Mouse (Mus musculus) MN1 (cell line): Measurements from ENCODE around the gene Zfp287.
"Not testable (repeated sequence)": the region's sequence is repeated elsewhere in the genome, so short reads cannot be mapped to it uniquely, and the experiment has no call there.

Experiments
- DNase-seq: peaks from one replicate; pipeline ENCODE4 v3.0.0-alpha.2; 2016; ENCODE audit warnings: low spot score

Zfp287 gene

DNA sequence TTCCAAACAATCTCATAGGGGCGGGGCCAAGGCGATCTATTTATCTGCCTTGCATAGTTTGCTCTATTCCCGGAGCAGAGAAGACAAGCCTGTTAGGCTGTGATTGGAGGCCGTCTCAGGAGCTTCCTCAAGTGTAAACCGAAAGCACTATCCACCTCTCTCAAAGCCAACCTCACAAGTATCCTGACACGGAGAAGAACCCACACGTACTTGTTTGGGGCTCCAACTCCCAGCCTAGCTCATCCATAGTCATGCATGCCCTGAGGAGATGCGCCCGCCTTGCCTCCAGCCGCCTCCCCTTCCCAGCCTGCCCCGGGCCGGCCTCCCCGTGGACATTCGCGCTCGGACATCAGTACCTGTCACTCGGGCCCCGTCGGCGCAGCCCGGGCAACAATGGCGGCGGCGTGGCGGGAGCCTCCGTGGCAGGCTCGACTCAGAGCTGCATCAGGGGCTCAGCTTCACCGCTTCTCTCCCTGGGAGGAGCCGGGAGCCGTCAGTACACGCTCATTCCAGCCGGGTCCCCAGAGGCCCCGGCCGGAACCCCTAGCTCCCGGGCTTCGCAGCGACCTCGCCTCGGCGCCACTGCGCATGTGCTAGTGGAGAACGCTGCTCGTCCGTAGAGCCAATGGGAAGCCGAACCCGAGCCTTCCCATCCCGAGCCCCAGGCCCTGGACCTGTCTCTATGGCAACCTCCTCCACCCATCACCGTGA, at the start of gene Zfp287:
TSS of gene Zfp287 (minus strand) at position 595 of the 711 bp plus-strand sequence.
- peak; percentile 95 for DNase-seq

DNA sequence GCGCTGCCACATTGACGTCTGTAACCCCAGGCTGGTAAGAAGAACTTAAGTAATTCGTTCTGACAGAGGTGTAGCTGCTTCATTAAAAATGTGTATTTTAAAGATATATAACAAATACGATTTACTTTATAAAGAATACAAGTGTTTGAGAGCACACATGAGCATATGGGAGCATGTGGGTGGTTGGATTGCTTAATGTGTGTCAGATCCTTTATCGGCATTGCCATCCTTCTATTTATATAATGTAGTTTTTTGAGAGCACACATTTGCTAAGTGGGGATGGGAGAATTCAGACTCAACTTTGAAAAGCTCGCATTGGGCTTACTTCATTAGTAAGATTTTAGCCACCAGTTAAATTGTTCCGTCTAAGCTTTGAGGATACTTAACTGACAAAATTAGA, 44.8 kb upstream of the Zfp287 start:
- no peak for DNase-seq

DNA sequence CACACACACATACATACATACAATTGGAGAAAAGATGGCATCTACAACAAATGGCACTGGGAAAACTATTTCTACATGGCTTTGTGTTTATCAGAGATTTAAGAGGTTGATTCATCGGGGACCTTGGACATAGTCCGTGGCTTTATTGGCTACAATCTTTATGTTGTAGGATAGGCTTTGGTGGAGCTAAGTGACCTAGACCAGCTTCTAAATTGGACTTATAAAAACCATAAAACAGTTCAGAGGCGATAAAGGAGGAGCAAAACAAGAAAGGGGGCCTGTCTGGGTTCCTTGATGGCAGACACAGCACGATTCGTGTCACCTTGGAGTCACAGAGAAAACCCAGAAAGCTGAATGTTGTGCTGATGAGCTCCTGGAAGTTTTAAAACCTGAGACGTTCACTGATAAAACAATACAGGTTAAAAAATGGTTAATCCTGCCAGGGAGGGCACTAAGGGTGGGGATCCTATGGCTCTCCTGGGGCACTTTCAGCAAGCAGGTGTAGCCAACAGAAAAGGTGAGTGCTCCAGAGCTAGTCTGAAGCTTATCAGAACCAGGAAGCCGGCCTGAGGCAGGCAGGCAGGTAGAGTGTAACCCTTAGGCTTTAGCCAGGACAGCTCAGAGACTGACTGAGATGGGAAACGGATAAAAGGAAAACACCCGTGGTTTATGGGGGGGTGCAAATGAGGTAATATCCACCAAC, 29.2 kb upstream of the Zfp287 start:
- no peak for DNase-seq

DNA sequence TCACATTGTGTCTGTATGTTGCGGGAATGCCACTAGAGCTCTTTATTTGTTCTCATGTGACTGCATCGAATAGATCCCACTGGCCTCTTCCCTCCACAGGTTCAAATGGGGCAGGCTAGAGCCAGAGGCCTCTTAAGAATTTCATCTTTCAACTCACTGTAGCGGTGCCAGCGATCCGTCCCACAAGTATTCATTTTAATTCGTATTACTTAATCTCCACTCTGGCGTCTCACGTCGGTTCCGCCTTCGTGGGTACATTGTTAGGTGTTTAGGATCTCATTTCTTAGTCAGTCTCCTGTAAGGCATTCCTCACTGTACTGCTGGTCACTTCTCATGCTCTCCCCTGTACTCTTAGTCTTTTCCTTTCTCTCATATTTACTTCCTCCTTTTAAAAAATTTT, 26.8 kb upstream of the Zfp287 start:
- DNase-seq: no peak

DNA sequence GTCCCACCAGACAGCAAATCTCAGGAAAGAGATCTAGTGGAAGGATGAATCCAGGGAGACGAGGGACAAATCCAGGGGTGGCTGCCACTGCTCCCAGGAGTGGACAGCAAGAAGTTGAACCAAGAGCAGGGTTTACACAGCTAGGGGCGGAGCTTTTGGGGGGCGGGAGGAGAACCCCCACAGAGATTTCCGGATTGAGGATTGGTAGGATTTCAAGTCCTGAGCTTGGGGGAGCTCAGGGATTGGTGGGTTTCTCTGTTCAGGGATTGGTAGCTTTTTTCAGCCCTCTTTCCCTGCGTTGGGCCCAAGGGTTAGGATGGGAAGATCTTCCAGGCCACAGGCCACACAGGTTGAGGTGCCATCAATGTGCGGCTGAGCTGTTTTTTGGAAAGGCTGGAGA, 26.2 kb upstream of the Zfp287 start:
- DNase-seq: no peak

DNA sequence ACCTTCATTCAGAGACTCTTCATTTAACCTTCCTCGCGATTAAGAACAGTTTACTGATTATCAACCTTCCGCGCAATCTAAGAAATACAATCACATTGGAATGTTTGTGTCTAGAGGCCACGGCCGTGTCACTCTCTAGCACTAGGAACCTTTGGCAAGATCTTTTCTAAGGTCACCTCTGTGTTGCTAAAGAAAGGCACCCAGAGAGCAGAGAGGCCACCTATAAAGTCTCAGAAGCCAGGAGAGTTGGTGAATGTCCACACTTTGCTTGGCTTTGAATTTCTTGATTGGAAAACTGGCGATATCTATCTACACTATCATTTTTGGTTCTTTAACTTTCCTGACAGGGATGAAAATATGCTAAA, 25.4 kb upstream of the Zfp287 start:
- no peak for DNase-seq

DNA sequence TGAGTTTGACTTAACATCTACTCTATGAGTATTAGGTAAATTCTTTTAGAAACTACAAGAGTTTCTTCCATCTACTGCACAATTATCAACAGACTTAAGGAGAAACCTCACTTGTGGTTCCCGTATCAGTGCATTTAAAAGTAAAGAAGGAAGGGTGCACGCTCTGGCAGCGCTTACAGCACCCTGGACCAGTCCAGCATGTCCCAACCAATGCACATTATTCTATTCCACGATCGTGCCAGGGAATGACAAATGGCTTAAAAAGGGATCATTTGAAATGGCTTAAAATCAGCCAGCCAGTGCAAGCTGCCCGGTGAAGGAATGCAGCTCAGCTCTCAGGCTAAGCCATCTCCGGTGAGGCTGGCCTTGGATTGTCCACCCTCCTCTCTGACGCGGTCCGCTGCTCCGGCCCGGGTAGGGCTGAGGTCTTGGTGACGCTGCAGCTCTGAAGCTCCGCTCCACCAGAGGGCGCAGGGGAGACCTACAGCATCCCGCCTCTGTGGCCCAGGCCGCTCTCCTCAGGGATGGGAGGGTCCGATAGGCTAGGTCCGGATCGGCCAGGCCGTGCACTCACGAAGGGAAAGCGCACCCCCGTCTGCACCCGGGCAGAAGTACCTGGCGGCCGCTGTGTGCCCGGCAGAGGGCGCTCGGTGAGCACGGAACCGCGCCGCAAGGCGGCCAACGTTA, 24.9 kb upstream of the Zfp287 start:
- peak; percentile 97 for DNase-seq

DNA sequence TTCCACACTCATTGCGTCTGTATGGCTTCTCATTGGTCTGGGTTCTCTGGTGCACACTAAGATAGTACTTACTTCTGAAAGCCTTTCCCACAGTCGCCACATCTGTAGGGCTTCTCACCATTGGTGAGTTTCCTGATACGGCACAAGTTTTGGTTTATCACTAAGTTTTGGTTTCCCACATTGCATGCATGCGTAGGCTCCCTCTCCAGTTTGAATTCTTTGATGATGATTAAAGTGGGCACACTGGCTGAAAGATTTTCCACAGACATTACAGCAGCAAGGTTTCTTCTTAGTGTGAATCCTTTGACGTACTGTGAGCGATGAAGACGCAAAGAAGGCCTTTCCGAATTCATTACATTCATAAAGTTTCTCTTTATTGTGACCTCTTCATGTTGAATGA, 21.1 kb upstream of the Zfp287 start, which contains the start of gene Gm10428:
TSS of gene Gm10428 (plus strand) at position 321 of the 400 bp plus-strand sequence.
- no peak for DNase-seq

DNA sequence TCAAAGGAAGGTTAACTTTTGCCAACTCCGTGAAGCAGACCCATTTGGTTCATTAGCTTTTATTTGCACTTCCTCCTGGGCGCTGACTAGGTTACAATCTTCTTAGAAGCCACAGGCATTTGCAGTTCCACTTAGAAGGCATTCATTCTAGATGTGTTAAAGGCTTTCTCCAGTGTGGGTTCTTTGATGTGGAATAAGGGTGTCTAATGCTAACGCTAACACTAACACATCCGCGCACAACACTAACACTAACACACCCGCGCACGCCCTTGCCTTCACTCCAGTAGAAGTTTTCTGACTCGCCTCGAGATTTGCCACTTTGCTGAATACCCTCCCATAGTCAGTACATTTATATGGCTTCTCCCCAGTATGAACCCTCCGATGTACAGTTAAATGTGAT, 20.5 kb upstream of the Zfp287 start:
- DNase-seq: no peak

DNA sequence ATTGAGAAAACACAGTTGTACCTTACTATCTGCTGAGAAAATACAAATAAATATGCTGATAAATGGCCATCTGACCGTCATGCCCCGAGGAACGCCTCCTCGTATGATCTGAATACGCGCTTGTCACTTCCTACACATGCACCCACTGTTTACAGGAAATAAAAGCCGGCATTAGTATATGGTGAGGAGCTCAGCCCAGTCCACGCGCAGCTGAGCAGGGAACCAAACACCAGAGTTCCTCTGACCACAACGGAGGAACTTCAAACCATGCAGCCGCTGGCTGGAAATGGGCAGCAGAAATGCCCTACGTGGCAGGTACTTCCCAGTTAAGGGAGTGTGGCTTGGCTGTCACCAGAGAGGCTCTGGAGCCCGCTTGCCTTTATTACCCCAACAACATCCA, 17.7 kb upstream of the Zfp287 start:
- not testable (repeated sequence) for DNase-seq

DNA sequence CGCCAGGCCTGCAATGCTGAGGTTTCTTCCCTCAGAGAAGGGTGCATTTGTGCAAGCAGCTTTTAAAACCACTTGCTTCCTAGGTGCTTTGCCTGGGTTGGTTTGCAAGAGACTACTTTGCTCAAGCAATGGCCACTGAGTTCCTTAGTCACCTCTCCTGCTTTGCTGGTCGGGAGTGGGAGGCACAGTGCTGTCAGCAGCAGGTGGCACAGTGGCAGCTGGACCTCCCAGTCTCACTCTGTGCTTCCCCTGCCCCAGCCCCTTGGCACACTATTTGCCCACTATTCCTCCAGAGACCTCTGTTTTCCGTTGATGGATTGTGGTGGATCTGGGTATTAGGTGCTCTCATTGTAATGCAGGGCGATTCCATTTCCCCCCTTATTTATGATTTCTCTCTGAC, 16.4 kb upstream of the Zfp287 start:
- no peak for DNase-seq

DNA sequence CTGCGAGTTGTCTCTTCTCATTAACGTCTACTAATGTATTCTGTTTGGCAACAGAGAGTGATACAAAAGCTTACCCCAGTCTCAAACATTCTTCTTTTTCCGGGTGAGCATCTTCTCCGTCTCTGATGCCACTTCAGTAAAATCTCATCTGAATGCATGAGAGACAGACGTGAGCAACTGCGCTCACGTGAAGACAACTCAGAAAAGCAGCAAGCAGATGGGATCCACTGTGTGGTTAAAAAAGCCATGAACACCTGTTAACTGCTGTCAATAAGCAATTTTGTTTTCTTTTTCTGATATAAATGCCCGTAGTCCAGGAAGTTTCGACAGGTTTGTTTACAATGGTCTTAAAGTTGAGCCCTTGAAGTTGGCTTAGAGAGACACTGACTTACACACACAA, 15.5 kb upstream of the Zfp287 start:
- no peak for DNase-seq

DNA sequence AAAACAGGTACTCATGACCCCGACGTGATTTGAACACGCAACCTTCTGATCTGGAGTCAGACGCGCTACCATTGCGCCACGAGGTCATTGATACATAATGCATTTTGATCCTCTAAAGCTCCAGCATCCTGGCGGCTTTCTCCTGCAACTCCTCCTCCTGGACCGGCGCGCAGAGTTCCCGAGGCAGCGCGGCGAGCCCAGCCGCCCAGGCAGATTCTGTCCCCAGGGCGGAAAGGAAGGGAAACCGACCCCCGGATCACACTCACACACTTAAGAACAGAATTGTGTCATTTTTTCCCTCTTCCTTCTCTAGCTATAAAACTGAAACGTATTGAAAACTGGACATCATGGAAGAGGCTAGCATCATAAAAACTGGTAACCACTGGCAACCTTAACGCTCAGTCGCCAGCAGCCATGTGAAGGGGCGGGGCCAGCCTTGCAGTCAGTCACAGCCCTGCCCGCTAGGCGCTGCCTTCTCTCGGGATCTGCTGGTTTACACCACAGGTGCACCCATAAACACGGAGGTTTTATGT, 14.4 kb upstream of the Zfp287 start:
- DNase-seq: peak; percentile 86

DNA sequence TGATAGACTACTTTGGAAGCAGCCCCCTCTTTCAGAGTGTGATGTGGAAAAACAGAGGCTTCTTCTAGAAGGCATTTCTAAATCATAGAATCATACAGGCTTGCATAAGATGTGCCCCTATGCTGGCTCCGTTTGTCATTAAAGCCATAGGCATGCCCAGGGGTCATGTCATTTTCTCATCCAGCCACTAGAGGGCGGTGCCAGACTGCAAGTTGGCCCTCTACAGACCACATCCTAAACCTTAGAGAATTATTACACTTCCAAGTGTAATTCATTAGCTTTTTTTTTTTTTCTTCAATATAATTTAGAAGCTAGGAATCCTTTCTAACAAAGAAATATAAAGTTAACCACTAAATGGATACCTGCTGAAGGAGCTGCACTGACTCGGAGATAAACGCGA, 12.4 kb upstream of the Zfp287 start:
- peak; percentile 83 for DNase-seq

DNA sequence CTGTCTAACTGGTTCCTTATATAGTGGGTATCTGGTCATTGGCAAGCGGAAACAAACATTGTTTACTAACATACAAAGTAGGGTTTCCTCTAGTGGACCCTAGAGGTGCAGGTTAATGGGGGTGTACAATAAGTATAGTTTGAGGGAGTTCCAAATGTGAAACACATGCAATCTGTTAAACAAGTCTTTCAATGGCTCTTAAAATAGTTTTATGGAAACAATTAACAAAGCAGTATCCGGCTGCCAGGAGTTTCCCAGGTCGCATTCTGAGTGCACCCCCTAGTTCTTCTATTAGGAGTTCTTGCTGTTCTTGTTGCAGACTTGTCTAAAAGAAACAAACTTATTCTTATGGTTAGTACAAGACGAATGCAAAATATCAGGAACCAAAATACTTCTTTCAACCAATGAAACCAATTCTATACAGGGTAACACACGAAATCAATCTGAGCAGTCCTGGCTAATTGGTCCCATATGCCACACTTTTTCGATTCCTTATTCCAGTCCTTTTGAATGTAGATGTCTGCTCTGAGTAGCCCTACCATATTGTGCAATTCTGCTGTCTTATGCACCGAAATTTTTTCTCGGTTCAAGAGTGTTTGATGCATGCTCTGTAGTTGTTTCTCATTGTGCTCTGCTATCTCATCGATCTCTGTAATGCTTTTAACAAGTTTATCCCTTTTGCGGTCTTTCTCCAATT, 10.7 kb upstream of the Zfp287 start:
- DNase-seq: no peak

DNA sequence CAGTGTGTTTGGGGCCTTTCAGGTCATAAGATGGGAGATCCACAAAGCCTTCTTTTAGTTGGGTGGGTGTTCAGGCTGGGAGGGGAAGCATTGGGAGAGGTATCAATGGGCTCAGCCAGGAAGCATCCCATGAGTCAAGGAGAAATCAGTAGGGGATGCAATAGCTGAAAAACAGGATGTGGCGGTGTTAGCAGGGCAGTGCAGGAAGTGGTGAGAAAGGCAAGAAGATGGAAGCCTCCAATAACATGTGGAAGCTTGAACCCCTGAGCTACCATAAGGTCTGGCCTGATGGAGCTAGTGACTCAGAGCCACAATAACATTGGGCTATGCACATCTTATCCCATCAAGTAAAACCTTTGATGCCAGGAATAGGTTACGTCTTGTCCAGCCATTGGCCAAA, 9.5 kb upstream of the Zfp287 start:
- no peak for DNase-seq

DNA sequence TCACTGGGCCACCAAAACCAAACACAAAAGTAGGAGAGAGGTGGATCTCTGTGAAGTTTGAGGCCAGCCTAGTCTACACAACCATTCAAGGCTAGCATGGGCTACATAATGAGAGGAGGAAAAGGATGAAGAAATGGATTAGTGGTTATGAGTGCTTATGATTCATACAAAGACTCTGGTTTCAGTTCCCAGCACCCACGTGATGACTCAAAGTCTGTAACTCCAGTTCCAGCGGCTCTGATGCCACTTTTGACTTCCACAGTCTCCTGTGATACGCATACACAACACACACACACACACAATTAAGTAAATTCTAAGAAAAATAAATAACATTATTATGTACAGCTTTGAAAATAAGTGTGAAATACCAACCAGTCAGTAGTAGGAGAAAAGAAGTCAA, 960 bp upstream of the Zfp287 start:
- DNase-seq: no peak

DNA sequence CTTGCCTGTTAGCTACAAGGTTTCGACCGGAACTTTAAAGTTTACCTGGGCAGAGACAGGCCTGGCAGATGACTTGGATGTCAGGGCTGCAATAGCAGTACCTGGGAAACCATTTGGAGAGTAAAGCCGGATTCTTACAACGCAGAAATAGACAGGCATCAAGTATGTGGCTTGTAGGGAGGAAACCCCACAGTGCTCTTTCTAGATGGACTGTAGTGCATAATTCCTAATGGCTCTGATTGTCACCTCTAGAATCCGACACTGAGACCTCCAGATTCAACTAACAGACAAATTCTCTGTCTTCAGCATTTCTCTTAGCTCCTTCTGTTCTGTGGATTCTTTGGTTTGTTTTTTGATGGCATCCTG, 300 bp upstream of the Zfp287 start:
- DNase-seq: no peak

DNA sequence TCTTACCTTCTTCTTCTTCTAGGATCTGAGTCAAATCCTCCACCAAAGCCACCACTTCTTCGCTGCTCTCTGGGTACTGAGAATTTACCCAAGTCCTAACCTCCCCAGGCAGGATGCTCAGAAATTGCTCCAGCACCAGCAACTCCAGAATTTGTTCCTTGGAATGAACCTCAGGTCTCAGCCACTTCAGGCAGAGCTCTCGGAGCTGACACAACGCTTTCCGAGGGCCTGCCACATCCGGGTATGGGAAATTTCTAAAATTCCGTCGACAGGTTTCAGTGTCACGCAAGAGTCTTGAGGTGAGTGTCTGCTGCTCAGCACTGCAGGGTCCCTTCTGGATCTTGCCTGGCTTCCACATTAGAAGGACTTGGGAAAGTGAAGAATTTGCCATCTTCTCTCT, 3.4 kb downstream of the Zfp287 start:
- no peak for DNase-seq

DNA sequence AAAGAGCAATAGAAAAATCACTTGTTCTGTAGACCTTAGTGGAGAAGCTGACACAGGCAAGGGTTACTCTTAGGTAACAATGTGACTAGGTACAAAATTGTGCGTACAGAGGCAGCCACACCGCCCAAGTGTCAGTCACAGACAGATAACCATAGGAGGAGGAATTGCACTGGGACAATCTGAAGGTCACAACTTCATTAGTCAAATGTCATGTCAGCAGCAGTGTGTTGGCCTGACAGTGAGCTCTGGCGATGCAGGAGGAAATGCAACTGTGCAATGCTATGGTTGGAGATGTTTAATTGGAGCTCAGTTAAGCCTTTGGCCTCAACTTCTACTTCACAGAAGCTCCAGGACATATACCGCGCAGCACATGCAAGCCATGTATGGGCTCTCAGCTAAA, 21.0 kb downstream of the Zfp287 start:
- DNase-seq: no peak

DNA sequence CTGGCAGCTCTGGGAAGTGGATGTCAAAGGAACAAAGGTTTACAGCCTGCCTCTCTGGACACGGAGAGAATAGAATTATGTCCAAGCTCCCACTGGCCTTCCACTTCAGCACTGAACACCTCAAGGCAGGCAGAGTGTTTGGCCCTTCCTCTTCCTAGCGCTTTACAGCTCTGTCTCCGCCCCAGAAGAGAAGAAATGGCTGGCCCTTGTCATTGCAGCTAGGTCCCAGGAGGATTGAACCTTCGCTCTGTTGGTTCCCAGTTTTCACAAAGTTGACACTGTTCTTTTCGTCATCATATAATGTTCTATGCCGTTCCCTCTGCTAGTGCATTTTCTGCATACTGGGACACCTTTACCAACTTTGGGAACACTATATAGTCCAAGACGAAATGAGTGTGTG, 23.5 kb downstream of the Zfp287 start:
- DNase-seq: no peak

DNA sequence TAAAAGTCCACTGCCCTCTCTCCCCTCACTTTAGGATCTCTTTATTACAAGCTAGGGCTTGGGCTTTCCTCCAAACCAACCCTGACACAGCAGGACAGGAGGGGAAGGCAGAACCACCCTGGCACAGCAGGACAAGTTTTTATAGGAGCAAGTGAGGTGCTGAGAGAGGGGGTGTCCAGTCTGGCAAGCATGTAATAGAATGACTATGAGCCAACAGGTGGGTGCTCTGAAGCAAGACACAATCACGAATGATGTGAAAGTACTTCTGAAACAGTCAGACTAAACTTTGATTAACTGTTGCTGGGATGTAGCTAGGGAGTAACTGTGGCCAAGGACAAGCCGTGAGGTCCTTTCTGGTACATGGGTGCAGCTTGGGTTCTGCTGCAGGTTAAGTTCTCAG, 25.6 kb downstream of the Zfp287 start:
- no peak for DNase-seq

DNA sequence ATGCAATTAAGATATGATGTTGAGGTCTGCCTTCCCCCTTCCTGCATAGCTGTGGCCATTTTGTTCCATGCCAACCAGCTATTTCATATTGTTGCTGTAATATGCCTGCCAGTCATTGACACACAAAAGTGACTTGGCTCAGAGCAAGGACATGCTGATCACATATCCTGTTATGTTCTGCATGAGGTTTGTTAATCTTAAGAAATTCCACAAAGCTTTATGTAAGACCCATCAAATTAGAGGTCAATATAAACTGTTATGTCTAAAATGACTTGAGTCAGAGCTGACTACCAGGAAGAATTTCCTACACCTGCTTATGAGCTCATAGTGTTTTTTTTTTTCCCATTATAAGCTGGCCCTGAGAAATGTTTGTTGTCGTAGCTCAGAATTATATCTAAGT, 30.5 kb downstream of the Zfp287 start:
- no peak for DNase-seq
